Mouse (Mus musculus) ES-E14 (cell line): ENCODE measurements around the gene Syce1.
"Not testable (repeated sequence)": the region's sequence is repeated elsewhere in the genome, so short reads cannot be mapped to it uniquely, and the experiment has no call there.

Experiments used
- ZC3H11A ChIP-seq: IDR thresholded peaks from 2 replicates; pipeline ENCODE4 v1.6.1; 2012; ENCODE audit warnings: low read depth, mild to moderate bottlenecking, inconsistent platforms, low read length, borderline replicate concordance
- ZNF384 ChIP-seq: IDR thresholded peaks from 2 replicates; pipeline ENCODE4 v1.6.1; 2012; ENCODE audit warnings: low read depth, low read length, inconsistent platforms

- TF ChIP-seq ZC3H11A, ZNF384: not testable (repeated sequence)
These were observed 22.3 kb downstream of the Syce1 start for GRCm38 (mm10) chr7:140765391-140765790.
